Mouse (Mus musculus): ENCODE measurements around the gene Mks1. TPM values are rescaled to one million over a fixed set of nuclear protein-coding genes. Genes with fewer than 3 reads are reported as not detected.

Mks1 gene
- 4.5 and 4.7 TPM in 2 replicates for polyA plus RNA-seq (2015; fragmentation: Nextera tagmentation; extraction: Ambion mirVana)

GRCm38 (mm10) chr11:87852690-87853596, at the start of gene Mks1:
Gene Mks1 (plus strand): TSS chr11:87853215.

GRCm38 (mm10) chr11:87828239-87828900, 24.6 kb upstream of the Mks1 start, which contains the start of gene Lpo:
Gene Lpo (minus strand): TSS chr11:87828289.

GRCm38 (mm10) chr11:87875436-87875835, 22.4 kb downstream of the Mks1 start, which contains the start of gene Epx:
Gene Epx (minus strand): TSS chr11:87875536.

GRCm38 (mm10) chr11:87892168-87892567, 39.2 kb downstream of the Mks1 start, which contains the start of gene Olfr462:
Gene Olfr462 (minus strand): TSS chr11:87892268.

GRCm38 (mm10) chr11:87897287-87897686, 44.3 kb downstream of the Mks1 start, which contains the start of gene Olfr463:
Gene Olfr463 (minus strand): TSS chr11:87897387.

Other genes starting within 250 kb of the Mks1 start
- gene Hsf5, start 236.1 kb upstream of the Mks1 start, polyA plus RNA-seq (2015; fragmentation: Nextera tagmentation; extraction: Ambion mirVana) = 0.06 TPM in 1 of 2 replicates, not detected in the other
- gene Rnf43, start 190.5 kb upstream of the Mks1 start, polyA plus RNA-seq (2015; fragmentation: Nextera tagmentation; extraction: Ambion mirVana) = 0.22 and 0.78 TPM in 2 replicates
- 95.1 and 107 TPM in 2 replicates for gene Supt4a, start 115.7 kb upstream of the Mks1 start, polyA plus RNA-seq (2015; fragmentation: Nextera tagmentation; extraction: Ambion mirVana)
- gene Tspoap1, start 92.7 kb upstream of the Mks1 start, polyA plus RNA-seq (2015; fragmentation: Nextera tagmentation; extraction: Ambion mirVana) = 0.19 TPM in 2 replicates
- 0.12 and 0.21 TPM in 2 replicates for gene Mpo, start 59.6 kb upstream of the Mks1 start, polyA plus RNA-seq (2015; fragmentation: Nextera tagmentation; extraction: Ambion mirVana)
- gene Lpo, start 24.9 kb upstream of the Mks1 start, polyA plus RNA-seq (2015; fragmentation: Nextera tagmentation; extraction: Ambion mirVana) = 0.05 TPM in 1 of 2 replicates, not detected in the other
- 0.33 and 0.65 TPM in 2 replicates for gene Epx, start 22.3 kb downstream of the Mks1 start, polyA plus RNA-seq (2015; fragmentation: Nextera tagmentation; extraction: Ambion mirVana)
- not detected in 2 replicates for gene Olfr462, start 39.1 kb downstream of the Mks1 start, polyA plus RNA-seq (2015; fragmentation: Nextera tagmentation; extraction: Ambion mirVana)
- not detected in 2 replicates for gene Olfr463, start 44.2 kb downstream of the Mks1 start, polyA plus RNA-seq (2015; fragmentation: Nextera tagmentation; extraction: Ambion mirVana)
- not detected in 2 replicates for gene Olfr464, start 67.8 kb downstream of the Mks1 start, polyA plus RNA-seq (2015; fragmentation: Nextera tagmentation; extraction: Ambion mirVana)
- 16.7 and 21.4 TPM in 2 replicates for gene Dynll2, start 134.3 kb downstream of the Mks1 start, polyA plus RNA-seq (2015; fragmentation: Nextera tagmentation; extraction: Ambion mirVana)
- 76.3 and 87.9 TPM in 2 replicates for gene Srsf1, start 194.2 kb downstream of the Mks1 start, polyA plus RNA-seq (2015; fragmentation: Nextera tagmentation; extraction: Ambion mirVana)
- 18.0 and 18.6 TPM in 2 replicates for gene Vezf1, start 215.1 kb downstream of the Mks1 start, polyA plus RNA-seq (2015; fragmentation: Nextera tagmentation; extraction: Ambion mirVana)
- 20.6 and 21.2 TPM in 2 replicates for gene Cuedc1, start 244.8 kb downstream of the Mks1 start, polyA plus RNA-seq (2015; fragmentation: Nextera tagmentation; extraction: Ambion mirVana)